Mouse (Mus musculus): ENCODE data around the gene Rap2c.

The Rap2c gene

GRCm38 (mm10) chrX:51017851-51018785, at the start of gene Rap2c:
Gene Rap2c (minus strand): TSS chrX:51018018.
- in situ Hi-C loops (cut with MboI; ENCODE audit: low sequenced_read_pairs) = no loop called here

GRCm38 (mm10) chrX:51066539-51067286, 48.9 kb upstream of the Rap2c start:
- in situ Hi-C loops (cut with MboI; ENCODE audit: low sequenced_read_pairs) = no loop called here

- in situ Hi-C loops (cut with MboI; ENCODE audit: low sequenced_read_pairs) = no loop called here
These were observed 48.0 kb upstream of the Rap2c start for GRCm38 (mm10) chrX:51065773-51066172.

- in situ Hi-C loops (cut with MboI; ENCODE audit: low sequenced_read_pairs) = no loop called here
These were observed 47.4 kb upstream of the Rap2c start for GRCm38 (mm10) chrX:51065158-51065664.

DNA sequence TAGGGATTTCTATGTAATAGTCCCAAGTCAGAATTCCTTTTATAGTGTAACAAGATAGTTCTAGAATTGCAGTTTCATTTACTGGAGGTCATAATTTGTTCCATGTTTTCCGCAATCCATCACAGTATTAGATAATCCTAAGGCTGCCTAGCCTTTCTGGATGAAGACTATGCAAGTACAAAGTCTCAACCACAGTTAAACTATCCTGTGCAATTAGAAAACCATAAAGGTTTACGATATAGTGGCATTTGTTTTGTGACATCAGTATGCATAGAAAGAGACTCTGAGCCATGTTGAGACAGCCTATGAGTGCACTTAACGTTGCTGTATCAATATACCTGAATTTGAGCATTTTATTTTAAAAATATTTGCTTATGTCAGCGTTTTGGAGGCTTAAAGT, 42.4 kb upstream of the Rap2c start:
- in situ Hi-C loops (cut with MboI; ENCODE audit: low sequenced_read_pairs) = no loop called here

DNA sequence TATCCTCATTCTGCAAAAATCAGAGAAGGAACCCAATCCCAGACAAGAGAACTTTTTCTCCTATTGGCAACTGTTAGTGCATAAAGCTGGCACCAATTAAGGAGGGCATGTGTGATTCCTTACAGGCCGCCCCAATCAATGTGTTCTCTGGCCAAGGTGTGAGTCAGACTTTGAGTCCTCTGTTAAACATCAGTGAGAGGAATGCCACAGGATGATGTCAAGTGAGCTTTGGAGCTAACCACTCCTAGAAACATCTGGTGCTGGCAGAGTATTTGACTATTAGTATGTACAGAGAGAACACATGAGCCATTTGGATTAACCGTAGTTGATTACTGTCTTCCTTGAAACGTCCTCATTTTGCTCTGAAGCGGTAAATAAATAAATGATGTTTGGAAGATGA, 40.9 kb upstream of the Rap2c start:
- in situ Hi-C loops (cut with MboI; ENCODE audit: low sequenced_read_pairs) = no loop called here

GRCm38 (mm10) chrX:51058317-51058716, 40.5 kb upstream of the Rap2c start:
- in situ Hi-C loops (cut with MboI; ENCODE audit: low sequenced_read_pairs) = no loop called here

GRCm38 (mm10) chrX:51051680-51052461, 34.1 kb upstream of the Rap2c start:
- in situ Hi-C loops (cut with MboI; ENCODE audit: low sequenced_read_pairs) = no loop called here

GRCm38 (mm10) chrX:51035678-51036209, 17.9 kb upstream of the Rap2c start:
- in situ Hi-C loops (cut with MboI; ENCODE audit: low sequenced_read_pairs) = no loop called here

DNA sequence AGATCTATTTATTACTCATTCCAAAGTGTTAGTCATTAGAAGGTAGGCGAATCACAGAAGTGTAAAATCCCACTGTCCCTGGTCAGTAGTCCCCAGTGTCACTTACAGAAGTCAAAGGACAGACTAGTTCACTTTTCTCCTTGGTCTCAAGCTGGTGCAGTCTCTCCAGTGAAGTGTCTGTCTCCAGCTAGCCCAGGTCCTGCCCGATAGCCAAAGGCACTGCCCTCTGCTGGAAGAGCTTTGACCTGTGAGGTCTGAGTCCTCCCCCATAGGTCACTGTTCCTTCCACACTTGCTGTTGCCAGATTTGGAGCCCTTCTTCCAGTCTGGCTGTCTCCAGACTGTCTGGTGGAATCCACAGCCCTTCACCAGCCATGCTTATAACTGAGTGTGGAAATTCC, 2.1 kb upstream of the Rap2c start:
- in situ Hi-C loops (cut with MboI; ENCODE audit: low sequenced_read_pairs) = no loop called here

DNA sequence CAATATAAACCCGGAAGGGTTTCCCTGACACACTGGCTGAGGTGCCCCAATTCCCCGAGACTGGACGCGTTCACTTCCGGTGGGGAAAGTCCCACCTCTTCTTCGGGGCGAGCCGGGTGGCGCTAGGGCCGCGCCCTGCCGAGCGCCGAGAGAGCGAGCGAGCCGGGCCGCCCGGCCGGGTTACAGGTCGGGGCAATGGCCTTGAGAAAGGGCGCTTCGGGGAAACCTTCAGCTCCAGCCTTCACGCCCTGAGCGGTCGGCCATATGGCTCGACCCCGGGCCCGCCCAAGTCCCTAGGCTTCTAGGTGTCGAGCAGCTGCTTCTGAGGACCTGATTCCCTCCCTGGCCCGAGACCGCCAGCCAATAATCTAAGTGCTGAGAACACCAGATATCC, 965 bp upstream of the Rap2c start:
- in situ Hi-C loops (cut with MboI; ENCODE audit: low sequenced_read_pairs) = no loop called here

DNA sequence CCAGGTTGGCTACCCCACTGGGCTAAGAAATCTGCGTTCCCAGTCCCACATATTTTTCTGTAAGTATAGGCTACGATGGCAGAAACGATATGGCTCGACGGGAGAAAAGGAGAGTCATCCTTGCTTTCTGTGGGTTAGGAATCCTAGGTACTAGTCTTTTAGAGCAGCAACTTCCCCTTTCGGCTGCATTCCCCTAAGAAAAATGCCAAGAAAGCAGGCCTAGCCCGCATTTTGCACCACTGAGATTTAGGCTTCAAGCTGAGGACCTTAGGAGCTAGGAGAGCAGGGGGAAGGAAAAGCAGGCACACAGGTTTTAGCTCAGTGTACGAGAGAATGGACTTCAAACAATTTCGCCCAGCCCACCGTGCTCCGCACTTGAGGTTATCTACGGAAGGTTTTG, 892 bp downstream of the Rap2c start:
- in situ Hi-C loops (cut with MboI; ENCODE audit: low sequenced_read_pairs) = no loop called here

DNA sequence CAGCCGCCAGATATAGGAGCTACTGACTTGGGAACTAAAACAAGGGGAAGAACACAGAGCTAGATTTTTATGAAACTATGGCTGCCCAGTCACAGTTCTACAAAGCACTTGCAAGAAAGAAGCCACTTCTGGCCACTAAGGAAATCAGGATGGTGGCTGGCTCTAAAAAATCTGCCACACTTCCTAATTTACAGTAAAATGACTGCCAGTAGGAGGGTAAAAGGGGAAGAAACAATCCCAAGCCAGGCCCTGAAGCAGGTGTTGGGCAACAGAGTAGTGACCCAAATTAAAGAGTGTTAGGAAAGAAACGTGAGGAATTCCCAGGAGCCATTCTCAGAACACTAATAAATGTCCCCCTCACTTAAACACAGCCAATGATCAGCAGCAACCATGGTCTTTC, 5.5 kb downstream of the Rap2c start:
- in situ Hi-C loops (cut with MboI; ENCODE audit: low sequenced_read_pairs) = no loop called here

DNA sequence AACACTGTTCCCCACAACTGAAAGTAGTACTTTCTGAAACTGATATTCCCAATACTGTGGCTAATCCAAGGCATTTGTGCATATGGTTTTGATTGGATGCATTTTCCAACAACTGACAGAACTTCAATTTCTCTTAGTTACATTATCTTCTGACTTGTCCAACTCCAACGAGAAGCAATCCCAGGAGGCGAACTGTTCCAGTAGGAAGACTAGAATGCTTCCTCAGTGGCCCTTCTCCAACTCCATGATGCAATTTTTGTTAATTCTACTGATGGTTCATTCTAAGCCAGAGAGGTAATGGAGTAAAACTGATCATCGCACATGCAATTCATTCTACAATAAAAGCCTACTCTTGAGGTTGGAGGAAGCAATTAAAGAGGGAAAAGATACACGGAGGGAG, 7.5 kb downstream of the Rap2c start:
- in situ Hi-C loops (cut with MboI; ENCODE audit: low sequenced_read_pairs) = no loop called here

- in situ Hi-C loops (cut with MboI; ENCODE audit: low sequenced_read_pairs) = no loop called here
These were observed 17.0 kb downstream of the Rap2c start for GRCm38 (mm10) chrX:51000791-51001190.

GRCm38 (mm10) chrX:50995310-50995709, 22.5 kb downstream of the Rap2c start:
- in situ Hi-C loops (cut with MboI; ENCODE audit: low sequenced_read_pairs) = no loop called here

DNA sequence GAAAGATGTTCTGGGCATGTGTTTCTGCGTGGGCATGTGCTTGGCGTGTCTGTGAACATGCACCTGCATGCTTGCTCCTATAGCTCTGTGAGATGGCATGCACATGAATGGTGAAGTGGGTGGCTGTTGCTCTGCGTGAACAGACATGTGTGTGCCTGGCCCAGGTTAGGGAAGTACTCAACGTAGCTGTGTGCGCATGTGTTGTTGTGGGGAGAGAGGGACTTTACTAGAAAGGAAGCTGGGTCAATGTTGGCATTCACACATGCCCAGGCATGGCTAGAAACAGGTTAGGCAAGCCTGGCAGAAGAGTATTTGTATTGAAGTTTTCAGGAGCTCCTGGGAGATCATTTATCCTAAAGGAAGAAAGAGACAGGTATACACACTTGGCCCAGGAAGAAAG, 26.5 kb downstream of the Rap2c start:
- in situ Hi-C loops (cut with MboI; ENCODE audit: low sequenced_read_pairs) = no loop called here

- in situ Hi-C loops (cut with MboI; ENCODE audit: low sequenced_read_pairs) = no loop called here
These were observed 27.9 kb downstream of the Rap2c start for GRCm38 (mm10) chrX:50989940-50990339.

- in situ Hi-C loops (cut with MboI; ENCODE audit: low sequenced_read_pairs) = no loop called here
These were observed 29.2 kb downstream of the Rap2c start for GRCm38 (mm10) chrX:50988581-50988980.

- in situ Hi-C loops (cut with MboI; ENCODE audit: low sequenced_read_pairs) = no loop called here
These were observed 39.4 kb downstream of the Rap2c start for GRCm38 (mm10) chrX:50978428-50978827.

- in situ Hi-C loops (cut with MboI; ENCODE audit: low sequenced_read_pairs) = no loop called here
These were observed 45.7 kb downstream of the Rap2c start for GRCm38 (mm10) chrX:50972145-50972544.

Measured in CH12F3 (cell line).